Comparison of ENCODE assay signal across 26 mouse cellular contexts in the genomic region with DNA sequence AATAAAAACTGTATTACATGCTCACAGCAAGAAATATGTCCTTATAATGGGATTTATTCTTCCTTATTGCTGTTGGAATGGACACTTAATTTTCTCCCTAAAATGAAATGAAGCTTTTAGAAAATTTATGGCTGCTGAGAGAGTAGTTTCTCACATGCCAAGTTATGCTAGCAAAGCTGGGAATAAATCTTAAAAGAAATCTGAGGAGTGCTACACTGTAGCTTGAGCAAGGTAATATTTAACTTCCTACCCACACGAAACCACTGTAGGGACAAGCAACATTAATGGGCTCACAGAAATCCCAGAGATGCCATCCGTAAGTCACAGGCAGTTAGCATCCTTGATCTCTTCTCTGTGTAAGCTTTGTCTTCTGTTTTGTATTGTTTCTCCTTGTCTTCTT.
DNase-seq lines count a peak whose midpoint lies in the region; ATAC-seq and TF ChIP-seq lines count a peak whose summit lies in the region.
"Had no signal": no experiment of that assay in that cellular context is flagged by ENCODE, and none has a peak within 500 bp of the region (broad histone marks: within the 10 kb centered on the region; RNA-seq: fewer than 3 reads in every experiment).

No protein-coding gene starts in this region.

- H3K4me2 ChIP-seq in kidney, embryonic 14.5 days (replicated peaks; ENCODE audit: low read depth, low read length) = no peak overlapping the region
- H3K4me2 ChIP-seq in kidney, postnatal 0 days (ENCODE audit: low read length) = no peak overlapping the region
- no peak overlapping the region for H3K4me2 ChIP-seq in neural tube, embryonic 14.5 days (ENCODE audit: low read depth, low read length)
- H3K4me2 ChIP-seq: embryonic facial prominence, embryonic 12.5 days; embryonic facial prominence, embryonic 15.5 days; heart, embryonic 12.5 days; heart, embryonic 15.5 days; hindbrain, embryonic 13.5 days had no signal

- H3K9ac ChIP-seq in kidney, embryonic 14.5 days (ENCODE audit: low read depth, low read length) = no peak overlapping the region
- H3K9ac ChIP-seq in kidney, postnatal 0 days (ENCODE audit: low read depth, low read length) = no peak overlapping the region
- H3K9ac ChIP-seq in neural tube, embryonic 14.5 days (replicated peaks; ENCODE audit: low read depth, low read length) = no peak overlapping the region
- H3K9ac ChIP-seq: embryonic facial prominence, embryonic 12.5 days; embryonic facial prominence, embryonic 15.5 days; forebrain, postnatal 0 days; heart, embryonic 12.5 days; heart, embryonic 15.5 days; hindbrain, embryonic 13.5 days had no signal

- no peaks in the 10 kb centered on the region for H3K9me3 ChIP-seq in kidney, embryonic 14.5 days (ENCODE audit: control insufficient read depth, low read length)
- no peaks in the 10 kb centered on the region for H3K9me3 ChIP-seq in kidney, postnatal 0 days (replicated peaks; ENCODE audit: low read length)
- no peaks in the 10 kb centered on the region for H3K9me3 ChIP-seq in neural tube, embryonic 14.5 days (ENCODE audit: control insufficient read depth, low read length)
- H3K9me3 ChIP-seq: embryonic facial prominence, embryonic 12.5 days; embryonic facial prominence, embryonic 15.5 days; heart, embryonic 12.5 days; heart, embryonic 15.5 days; hindbrain, embryonic 10.5 days; hindbrain, embryonic 13.5 days had no signal

- 12% methylated on average over 2 of the region's 2 CpGs for whole genome bisulfite sequencing in kidney, embryonic 14.5 days
- 28% methylated on average over 2 of the region's 2 CpGs for WGBS in kidney, postnatal 0 days
- WGBS in neural tube, embryonic 14.5 days = 53% methylated on average over 2 of the region's 2 CpGs

- TF ChIP-seq CTCF in kidney, postnatal 0 days (IDR thresholded peaks at IDR 0.05; ENCODE audit: low read depth) = no peak

- no peak overlapping the region for H3K4me3 ChIP-seq in kidney, embryonic 14.5 days (ENCODE audit: low read length)
- no peak overlapping the region for H3K4me3 ChIP-seq in kidney, postnatal 0 days (replicated peaks; ENCODE audit: low read depth, low read length)
- no peak overlapping the region for H3K4me3 ChIP-seq in neural tube, embryonic 14.5 days (ENCODE audit: low read depth, low read length)
- H3K4me3 ChIP-seq: embryonic facial prominence, embryonic 12.5 days; embryonic facial prominence, embryonic 15.5 days; heart, embryonic 12.5 days; heart, embryonic 15.5 days; hindbrain, embryonic 10.5 days; hindbrain, embryonic 13.5 days had no signal

- no peaks in the 10 kb centered on the region for H3K27me3 ChIP-seq in kidney, embryonic 14.5 days (ENCODE audit: control insufficient read depth, insufficient read depth, low read length)
- H3K27me3 ChIP-seq in kidney, postnatal 0 days (ENCODE audit: insufficient read depth, low read length) = no peaks in the 10 kb centered on the region
- H3K27me3 ChIP-seq in neural tube, embryonic 14.5 days (ENCODE audit: control insufficient read depth, insufficient read depth, low read length) = no peaks in the 10 kb centered on the region
- H3K27me3 ChIP-seq: embryonic facial prominence, embryonic 12.5 days; embryonic facial prominence, embryonic 15.5 days; heart, embryonic 12.5 days; heart, embryonic 15.5 days; hindbrain, embryonic 13.5 days had no signal

- H3K36me3 ChIP-seq in kidney, embryonic 14.5 days (ENCODE audit: control insufficient read depth, insufficient read depth, low read length) = no peaks in the 10 kb centered on the region
- H3K36me3 ChIP-seq in kidney, postnatal 0 days (ENCODE audit: insufficient read depth, low read length) = no peaks in the 10 kb centered on the region
- no peaks in the 10 kb centered on the region for H3K36me3 ChIP-seq in neural tube, embryonic 14.5 days (ENCODE audit: control insufficient read depth, insufficient read depth, low read length)
- H3K36me3 ChIP-seq: embryonic facial prominence, embryonic 12.5 days; embryonic facial prominence, embryonic 15.5 days; heart, embryonic 12.5 days; heart, embryonic 15.5 days; hindbrain, embryonic 10.5 days; hindbrain, embryonic 13.5 days had no signal

- H3K4me1 ChIP-seq in kidney, embryonic 14.5 days (ENCODE audit: control insufficient read depth, insufficient read depth, low read length) = no peaks in the 10 kb centered on the region
- no peaks in the 10 kb centered on the region for H3K4me1 ChIP-seq in kidney, postnatal 0 days (replicated peaks; ENCODE audit: insufficient read depth, low read length)
- H3K4me1 ChIP-seq in neural tube, embryonic 14.5 days (ENCODE audit: control insufficient read depth, insufficient read depth, low read length) = no peaks in the 10 kb centered on the region
- H3K4me1 ChIP-seq: embryonic facial prominence, embryonic 12.5 days; embryonic facial prominence, embryonic 15.5 days; heart, embryonic 12.5 days; heart, embryonic 15.5 days; hindbrain, embryonic 10.5 days; hindbrain, embryonic 13.5 days had no signal

- ATAC-seq in kidney, embryonic 14.5 days (ENCODE audit: low FRiP score, low TSS enrichment) = peak; percentile 71; the same call in 1 of the 2 replicates
- ATAC-seq in kidney, postnatal 0 days (replicated peaks; ENCODE audit: low FRiP score, low read depth) = no peak
- ATAC-seq in neural tube, embryonic 14.5 days (ENCODE audit: low read depth) = peak; percentile 44; the same call in 1 of the 2 replicates
- ATAC-seq: activated CD4-positive, CD25-positive, alpha-beta regulatory T cell, adult 4 months; CD4-positive, CD25-positive, alpha-beta regulatory T cell, adult 4 months; forebrain, embryonic 14.5 days; forebrain, postnatal 0 days; hindbrain, embryonic 16.5 days had no signal

- no peak overlapping the region for H3K27ac ChIP-seq in kidney, embryonic 14.5 days (ENCODE audit: low read depth, low read length)
- H3K27ac ChIP-seq in kidney, postnatal 0 days = no peak overlapping the region
- H3K27ac ChIP-seq in neural tube, embryonic 14.5 days (ENCODE audit: low read depth, low read length) = no peak overlapping the region
- H3K27ac ChIP-seq: embryonic facial prominence, embryonic 12.5 days; embryonic facial prominence, embryonic 15.5 days; heart, embryonic 15.5 days; hindbrain, embryonic 10.5 days; hindbrain, embryonic 13.5 days had no signal

- DNase-seq in kidney, adult 18-20 months = no peak
- peak; percentile 56 for DNase-seq in kidney, postnatal 0 days (ENCODE audit: low spot score)
- DNase-seq in kidney, adult 8-10 months = no peak
- no peak for DNase-seq in adrenal gland, postnatal 14 days
- DNase-seq: adrenal gland, adult 8-10 months; adrenal gland, postnatal 36 days; cerebellum, adult 18-20 months; cerebellum, adult 9-10 months; cerebellum, postnatal 14 days; forebrain, postnatal 0 days; gastrocnemius, postnatal 25 days; heart, adult 18-20 months; heart, postnatal 10 days; heart, postnatal 36 days had no signal
